Mouse (Mus musculus) neural tube, embryonic 12.5 days (tissue): ENCODE measurements at regions not wholly inside any gene's neighbourhood (a gene's known extent, or its start where the extent isn't known, plus 50 kb on each side); places are given as distances from the start of the nearest gene placed in this dataset.

Source experiments
- ATAC-seq: fragments of 200-750 bp; cut with Nextera tagmentation; 2 replicates; pipeline ENCODE4 v1.8.0; 2017; ENCODE audit warnings: low read depth, mild to moderate bottlenecking, moderate TSS enrichment, moderate library complexity; ENCODE audit not compliant: low FRiP score
- H3K27ac ChIP-seq: fragments of 300-500 bp; sonication (generic); 2 replicates; pipeline ENCODE4 v1.5.1; 2016
- H3K27me3 ChIP-seq: fragments of 300-500 bp; sonication (generic); replicated peaks from 2 replicates; pipeline ENCODE4 v1.6.1; 2016; ENCODE audit warnings: mild to moderate bottlenecking
- H3K36me3 ChIP-seq: fragments of 300-500 bp; sonication (generic); 2 replicates; pipeline ENCODE4 v1.6.1; 2016; ENCODE audit warnings: mild to moderate bottlenecking
- H3K4me1 ChIP-seq: fragments of 300-500 bp; sonication (generic); 2 replicates; pipeline ENCODE4 v1.6.1; 2016
- H3K4me2 ChIP-seq: fragments of 300-500 bp; sonication (generic); replicated peaks from 2 replicates; pipeline ENCODE4 v1.6.1; 2016; ENCODE audit warnings: mild to moderate bottlenecking
- H3K4me3 ChIP-seq: fragments of 300-500 bp; sonication (generic); 2 replicates; pipeline ENCODE4 v1.5.1; 2016
- H3K9ac ChIP-seq: fragments of 300-500 bp; sonication (generic); 2 replicates; pipeline ENCODE4 v1.6.1; 2016; ENCODE audit warnings: mild to moderate bottlenecking
- H3K9me3 ChIP-seq: fragments of 300-500 bp; sonication (generic); 2 replicates; pipeline ENCODE4 v1.6.1; 2016; ENCODE audit warnings: mild to moderate bottlenecking
- WGBS: fragments of 180-500 bp; shearing (Covaris S2); methylation state at CpG from one replicate; pipeline ENCODE4 v1.1.7; 2016; 5-methylcytosine and 5-hydroxymethylcytosine counted together

DNA sequence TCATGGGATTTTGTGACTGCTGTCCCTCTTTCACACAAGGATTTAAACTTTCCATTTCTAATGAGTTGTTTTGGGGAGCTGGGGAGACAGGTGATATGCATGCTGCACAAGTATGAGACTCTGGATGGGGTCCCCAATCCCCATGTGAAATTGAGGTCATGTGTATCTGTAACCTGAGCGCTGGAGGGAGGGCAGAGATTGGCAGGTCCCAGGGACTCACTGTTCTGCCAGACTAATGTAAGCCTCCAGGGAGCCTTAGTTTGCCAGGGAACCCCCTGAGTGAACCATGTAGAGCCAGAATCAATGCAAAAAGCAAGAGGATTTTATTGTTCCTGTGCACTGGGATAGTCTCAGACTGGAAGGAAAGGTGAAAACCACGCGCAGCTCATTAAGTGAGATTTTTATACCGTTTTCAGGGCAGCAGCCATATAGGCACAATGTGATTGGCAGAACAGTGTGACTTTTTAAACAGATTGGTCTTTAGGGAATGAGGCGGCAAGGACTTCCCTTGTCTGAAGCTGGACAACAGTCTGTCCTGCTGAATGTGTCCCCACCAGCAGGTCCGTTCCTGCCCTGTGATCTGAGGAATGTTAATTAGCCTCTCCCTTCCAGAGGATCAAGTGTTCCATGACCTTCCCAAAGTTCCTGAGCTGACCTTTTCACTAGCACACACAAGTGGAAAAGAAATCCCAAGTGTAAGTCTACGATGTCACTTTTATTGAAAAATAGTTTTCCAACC is 59.9 kb upstream of the Oxgr1 start:
- Histone ChIP-seq H3K36me3 (no peaks in the 10 kb centered on the region), H3K9me3 (no peaks in the 10 kb centered on the region), H3K9ac (no peak overlapping the region), H3K4me3 (no peak overlapping the region), H3K4me1 (no peaks in the 10 kb centered on the region), H3K27me3 (no peaks in the 10 kb centered on the region), H3K4me2 (no peak overlapping the region), H3K27ac (no peak overlapping the region)
- no peak for ATAC-seq
- 59% methylated on average over 7 of the region's 7 CpGs for WGBS

DNA sequence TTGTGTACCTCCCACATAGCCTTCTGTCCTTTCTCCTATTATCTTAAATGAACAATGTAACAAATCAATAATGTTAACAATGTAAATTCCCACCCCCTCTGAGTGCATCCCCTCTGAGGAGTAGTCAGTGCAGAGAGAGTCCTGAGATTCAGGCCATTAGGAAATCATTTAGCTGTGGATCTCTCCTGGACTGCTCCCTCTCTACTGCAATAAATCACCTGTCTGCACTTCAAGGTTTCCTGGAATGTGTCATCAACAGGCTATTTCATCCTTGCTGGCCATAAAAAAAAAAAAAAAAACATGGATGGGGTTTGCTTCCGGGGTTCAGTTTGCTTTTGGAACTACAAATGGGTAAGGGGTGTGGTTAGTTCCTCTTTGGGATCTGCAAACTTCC is 60.5 kb upstream of the Oxgr1 start:
- Histone ChIP-seq H3K27me3 (no peaks in the 10 kb centered on the region), H3K36me3 (no peaks in the 10 kb centered on the region), H3K9ac (no peak overlapping the region), H3K4me2 (no peak overlapping the region), H3K4me1 (no peaks in the 10 kb centered on the region), H3K4me3 (no peak overlapping the region), H3K27ac (no peak overlapping the region), H3K9me3 (no peaks in the 10 kb centered on the region)
- WGBS: 49% methylated on average over 1 of the region's 1 CpGs
- ATAC-seq: no peak

DNA sequence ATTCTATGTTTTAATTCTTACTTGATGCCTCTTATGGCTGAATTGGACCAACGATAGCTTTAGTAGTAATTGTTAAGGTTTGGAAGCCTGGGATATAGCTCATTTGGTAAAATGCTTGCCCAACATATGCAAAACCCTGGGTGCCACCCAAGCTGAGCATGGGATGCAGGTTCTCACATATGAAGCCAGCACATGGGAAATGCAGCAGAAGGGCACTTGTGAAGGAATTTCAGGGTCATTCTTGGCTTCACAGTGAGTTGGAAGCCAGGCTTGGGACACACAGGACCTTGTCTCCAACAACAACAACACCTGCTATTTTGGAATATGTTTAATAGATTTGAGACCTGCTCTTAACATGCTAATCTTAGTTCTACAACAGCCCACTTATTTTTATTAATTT is 67.6 kb upstream of the Oxgr1 start:
- Histone ChIP-seq H3K4me1 (no peaks in the 10 kb centered on the region), H3K9ac (no peak overlapping the region), H3K4me2 (no peak overlapping the region), H3K27me3 (no peaks in the 10 kb centered on the region), H3K36me3 (no peaks in the 10 kb centered on the region), H3K27ac (no peak overlapping the region), H3K4me3 (no peak overlapping the region), H3K9me3 (no peaks in the 10 kb centered on the region)
- no peak for ATAC-seq
- 94% methylated on average over 1 of the region's 1 CpGs for WGBS

- Histone ChIP-seq H3K4me1 (no peaks in the 10 kb centered on the region), H3K4me3 (no peak overlapping the region), H3K36me3 (no peaks in the 10 kb centered on the region), H3K27ac (no peak overlapping the region), H3K27me3 (no peaks in the 10 kb centered on the region), H3K9me3 (no peaks in the 10 kb centered on the region), H3K4me2 (no peak overlapping the region), H3K9ac (no peak overlapping the region)
- WGBS: 85% methylated on average over 4 of the region's 4 CpGs
- no peak for ATAC-seq
Measured at GRCm38 (mm10) chr14:120113316-120113715, 71.1 kb upstream of the Oxgr1 start.

DNA sequence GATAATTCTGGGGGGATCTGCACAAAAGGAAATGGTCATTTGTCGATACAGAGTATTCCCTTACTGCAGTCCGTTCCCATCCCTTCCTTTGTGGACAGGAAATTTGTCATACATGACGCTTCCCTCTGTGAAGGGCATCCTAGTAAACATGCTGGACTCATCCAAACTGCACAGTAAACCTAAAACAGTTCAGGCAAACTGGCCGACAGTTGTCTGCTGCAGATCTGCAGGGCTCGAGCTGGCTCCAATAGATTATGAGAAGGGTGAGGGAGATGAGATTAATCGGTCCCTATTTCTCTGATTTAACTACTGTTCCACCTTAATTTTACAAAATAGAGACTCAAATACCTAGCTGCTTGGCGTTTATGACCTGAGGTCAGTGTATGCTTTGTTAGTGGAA is 76.3 kb upstream of the Oxgr1 start:
- Histone ChIP-seq H3K4me2 (no peak overlapping the region), H3K27me3 (no peaks in the 10 kb centered on the region), H3K27ac (no peak overlapping the region), H3K4me3 (no peak overlapping the region), H3K36me3 (no peaks in the 10 kb centered on the region), H3K9me3 (no peaks in the 10 kb centered on the region), H3K4me1 (no peaks in the 10 kb centered on the region), H3K9ac (no peak overlapping the region)
- no peak for ATAC-seq
- WGBS: 90% methylated on average over 7 of the region's 7 CpGs

DNA sequence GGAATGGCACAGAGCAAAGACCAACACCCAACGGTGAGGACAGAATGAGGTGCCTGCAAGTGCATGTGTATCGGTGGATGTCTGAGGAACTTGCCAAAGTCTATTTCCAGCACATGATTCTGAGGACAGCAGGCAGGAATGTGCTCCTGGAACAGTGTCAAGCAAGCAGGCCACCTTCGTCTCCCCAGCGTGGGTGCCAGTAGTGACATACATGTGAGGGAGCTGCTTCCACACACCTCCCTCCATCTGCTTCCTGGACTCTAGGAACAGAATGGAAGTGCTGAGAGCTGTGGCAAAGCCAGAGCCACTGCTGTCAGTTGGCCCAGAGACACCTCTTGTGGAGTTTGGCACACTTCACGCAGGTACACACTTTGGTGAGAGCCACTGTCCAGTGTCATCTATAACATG is 76.9 kb upstream of the Oxgr1 start:
- no peak overlapping the region for H3K27ac ChIP-seq
- WGBS: 93% methylated on average over 5 of the region's 5 CpGs
- no peak overlapping the region for H3K9ac ChIP-seq
- no peak overlapping the region for H3K4me3 ChIP-seq
- H3K27me3 ChIP-seq: no peaks in the 10 kb centered on the region
- no peak for ATAC-seq
- no peak overlapping the region for H3K4me2 ChIP-seq
- H3K36me3 ChIP-seq: no peaks in the 10 kb centered on the region
- H3K9me3 ChIP-seq: no peaks in the 10 kb centered on the region
- H3K4me1 ChIP-seq: no peaks in the 10 kb centered on the region

DNA sequence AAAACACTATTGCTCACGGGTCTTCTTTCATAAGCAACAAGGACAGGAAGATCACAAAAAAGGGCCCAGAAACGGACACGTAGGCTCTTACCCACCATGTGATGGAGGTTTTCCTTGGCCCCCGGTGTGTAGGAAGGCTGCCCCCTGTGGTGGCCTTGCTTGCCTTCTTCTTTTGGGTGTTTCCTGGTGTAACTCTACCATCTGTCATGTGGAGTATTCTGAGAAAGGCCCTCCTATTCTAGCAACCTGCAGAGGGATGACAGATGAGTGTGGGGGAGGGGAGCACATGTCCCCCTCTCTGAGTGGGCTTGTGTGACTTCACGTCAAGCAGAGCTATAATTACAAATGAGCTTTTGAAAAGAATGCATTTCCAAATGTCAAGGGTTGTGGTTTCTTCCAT is 77.3 kb upstream of the Oxgr1 start:
- H3K9me3 ChIP-seq: no peaks in the 10 kb centered on the region
- H3K27ac ChIP-seq: no peak overlapping the region
- H3K27me3 ChIP-seq: no peaks in the 10 kb centered on the region
- no peak overlapping the region for H3K9ac ChIP-seq
- H3K4me2 ChIP-seq: no peak overlapping the region
- ATAC-seq: no peak
- H3K4me1 ChIP-seq: no peaks in the 10 kb centered on the region
- no peak overlapping the region for H3K4me3 ChIP-seq
- WGBS: 71% methylated on average over 5 of the region's 5 CpGs
- no peaks in the 10 kb centered on the region for H3K36me3 ChIP-seq

DNA sequence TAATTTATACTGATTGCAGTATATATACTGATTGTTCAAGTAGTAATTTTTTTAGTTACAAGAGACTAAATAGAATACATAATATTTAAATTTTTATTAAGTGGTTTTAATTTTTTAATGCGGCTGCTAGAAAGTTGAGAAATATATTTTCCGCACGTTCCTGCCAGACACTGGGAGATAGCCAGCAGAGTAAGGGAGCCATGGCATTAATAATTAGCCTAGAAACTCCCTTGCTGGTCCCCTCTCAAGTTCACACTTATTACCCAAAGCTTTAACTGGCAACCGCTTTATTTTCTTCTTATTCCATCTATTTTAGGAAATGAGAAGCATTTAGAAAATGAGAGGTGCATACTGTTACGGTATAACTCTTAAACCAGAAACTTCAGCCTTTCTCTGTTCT is 78.0 kb upstream of the Oxgr1 start:
- Histone ChIP-seq H3K4me1 (no peaks in the 10 kb centered on the region), H3K9ac (no peak overlapping the region), H3K27ac (no peak overlapping the region), H3K27me3 (no peaks in the 10 kb centered on the region), H3K36me3 (no peaks in the 10 kb centered on the region), H3K4me3 (no peak overlapping the region), H3K4me2 (no peak overlapping the region), H3K9me3 (0 out of 2 replicates have a peak, but pooled peaks cover 3% of the 10 kb centered on the region)
- 98% methylated on average over 5 of the region's 5 CpGs for WGBS
- ATAC-seq: no peak

DNA sequence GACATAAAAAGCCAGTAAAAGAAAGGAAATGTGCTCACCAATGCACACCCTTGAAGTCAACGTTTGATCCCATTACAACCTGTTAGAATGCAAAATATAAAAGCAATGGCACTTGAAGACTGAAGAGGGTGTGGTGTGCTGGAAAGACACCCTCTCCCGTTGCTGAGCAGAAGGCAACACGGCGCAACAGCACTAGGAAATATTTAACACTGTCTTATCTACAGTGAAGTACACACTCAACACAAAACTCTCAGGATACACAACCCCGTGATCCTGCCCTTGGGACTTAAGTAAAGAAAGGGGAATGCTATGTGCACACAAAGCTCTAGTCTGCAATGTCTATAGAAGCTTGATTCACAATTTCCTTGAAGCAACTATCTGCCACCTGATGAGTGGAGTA is 83.1 kb upstream of the Oxgr1 start:
- Histone ChIP-seq H3K36me3 (no peaks in the 10 kb centered on the region), H3K9ac (no peak overlapping the region), H3K9me3 (0 out of 2 replicates have a peak, but pooled peaks cover 3% of the 10 kb centered on the region), H3K27ac (no peak overlapping the region), H3K4me2 (no peak overlapping the region), H3K27me3 (no peaks in the 10 kb centered on the region), H3K4me3 (no peak overlapping the region), H3K4me1 (no peaks in the 10 kb centered on the region)
- ATAC-seq: no peak
- WGBS: 89% methylated on average over 5 of the region's 5 CpGs

DNA sequence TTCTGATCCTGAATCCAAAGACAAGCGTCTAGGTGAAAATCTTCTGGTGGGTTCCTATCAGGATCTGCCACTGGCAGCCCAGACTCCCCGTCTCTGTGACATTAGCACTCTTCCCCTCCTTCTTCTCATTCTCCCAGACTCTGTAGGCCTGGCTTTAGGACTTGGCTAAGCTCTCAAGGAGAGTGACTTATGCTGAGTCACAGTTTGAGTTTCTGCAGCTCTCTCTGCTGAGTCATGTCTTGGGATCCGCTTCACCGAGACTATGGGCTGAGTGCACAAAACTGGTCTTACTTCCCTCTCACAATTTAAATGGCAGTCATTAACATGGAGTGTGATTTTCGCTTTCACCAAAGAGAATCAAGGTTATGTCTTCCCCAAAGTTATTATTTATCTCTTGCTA is 85.2 kb upstream of the Oxgr1 start:
- WGBS: 91% methylated on average over 5 of the region's 5 CpGs
- Histone ChIP-seq H3K27ac (no peak overlapping the region), H3K9ac (no peak overlapping the region), H3K4me3 (no peak overlapping the region), H3K36me3 (no peaks in the 10 kb centered on the region), H3K9me3 (0 out of 2 replicates have a peak, but pooled peaks cover 3% of the 10 kb centered on the region), H3K27me3 (no peaks in the 10 kb centered on the region), H3K4me1 (no peaks in the 10 kb centered on the region), H3K4me2 (no peak overlapping the region)
- ATAC-seq: no peak

DNA sequence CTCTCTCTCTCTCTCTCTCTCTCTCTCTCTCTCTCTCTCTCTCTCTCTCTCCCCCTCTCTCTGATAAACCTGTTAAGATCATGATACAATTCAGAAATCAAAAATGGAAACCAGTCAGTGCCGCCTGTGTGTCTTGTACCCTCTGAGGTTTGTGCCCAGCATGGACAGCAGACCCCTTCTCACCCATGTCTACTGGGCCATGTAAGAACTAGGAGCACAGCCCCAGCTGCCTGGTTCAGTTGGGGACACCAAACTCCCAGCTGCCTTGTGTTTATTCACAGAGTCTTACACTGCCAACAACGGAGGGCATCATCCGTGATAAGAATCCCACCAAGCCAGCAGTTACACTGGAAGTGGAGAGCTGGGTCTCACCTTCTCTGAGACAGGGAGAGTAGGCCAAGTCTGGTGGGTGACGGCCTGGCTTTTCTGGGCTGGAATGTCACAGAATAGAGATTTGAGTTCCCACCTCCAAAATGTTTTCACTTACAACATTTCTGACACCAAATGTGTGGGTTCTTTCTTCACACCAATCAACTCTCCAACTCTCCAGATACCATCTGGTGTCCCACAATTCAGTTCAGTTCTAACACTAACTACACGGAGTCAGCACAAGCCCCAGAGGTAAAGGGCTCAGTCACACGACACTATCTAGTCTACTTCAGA is 92.2 kb upstream of the Oxgr1 start:
- no peaks in the 10 kb centered on the region for H3K4me1 ChIP-seq
- H3K4me2 ChIP-seq: no peak overlapping the region
- H3K9me3 ChIP-seq: no peaks in the 10 kb centered on the region
- WGBS: 88% methylated on average over 6 of the region's 6 CpGs
- no peaks in the 10 kb centered on the region for H3K27me3 ChIP-seq
- H3K9ac ChIP-seq: no peak overlapping the region
- no peak overlapping the region for H3K4me3 ChIP-seq
- H3K27ac ChIP-seq: no peak overlapping the region
- H3K36me3 ChIP-seq: no peaks in the 10 kb centered on the region
- no peak for ATAC-seq

- 0 out of 2 replicates have a peak, but pooled peaks cover 3% of the 10 kb centered on the region for H3K4me1 ChIP-seq
- no peak overlapping the region for H3K27ac ChIP-seq
- no peak overlapping the region for H3K4me2 ChIP-seq
- no peaks in the 10 kb centered on the region for H3K36me3 ChIP-seq
- no peak for ATAC-seq
- WGBS: 63% methylated on average over 5 of the region's 5 CpGs
- H3K9me3 ChIP-seq: no peaks in the 10 kb centered on the region
- no peak overlapping the region for H3K4me3 ChIP-seq
- H3K27me3 ChIP-seq: no peaks in the 10 kb centered on the region
- no peak overlapping the region for H3K9ac ChIP-seq
Measured at GRCm38 (mm10) chr14:120135198-120135597, 93.0 kb upstream of the Oxgr1 start.

- no peaks in the 10 kb centered on the region for H3K27me3 ChIP-seq
- no peak for ATAC-seq
- 90% methylated on average over 8 of the region's 8 CpGs for WGBS
- no peak overlapping the region for H3K4me2 ChIP-seq
- H3K36me3 ChIP-seq: no peaks in the 10 kb centered on the region
- no peak overlapping the region for H3K4me3 ChIP-seq
- H3K9ac ChIP-seq: no peak overlapping the region
- H3K9me3 ChIP-seq: no peaks in the 10 kb centered on the region
- H3K27ac ChIP-seq: no peak overlapping the region
- 0 out of 2 replicates have a peak, but pooled peaks cover 3% of the 10 kb centered on the region for H3K4me1 ChIP-seq
Measured at GRCm38 (mm10) chr14:120136736-120137135, 94.5 kb upstream of the Oxgr1 start.
